Mouse (Mus musculus) thymus, postnatal 0 days (tissue): Measurements from ENCODE around the gene Ate1. TPM values are rescaled to one million over a fixed set of nuclear protein-coding genes. Genes with fewer than 3 reads are reported as not detected.
"Not testable (repeated sequence)": the region's sequence is repeated elsewhere in the genome, so short reads cannot be mapped to it uniquely, and the experiment has no call there.

Experiments
- DNase-seq: peaks from one replicate; pipeline ENCODE4 v3.0.0-alpha.2; 2015; ENCODE audit warnings: low spot score
- polyA plus RNA-seq: library from polyadenylated mRNA; unstranded; fragments of >200 nt; fragmentation: Nextera tagmentation; extraction: Ambion mirVana; gene quantifications from 2 replicates; pipeline ENCODE4 v1.2.1, GENCODE M21; 2015

Ate1 gene
- polyA plus RNA-seq, 1 experiment from 2014 or later: 67.0 TPM

- DNase-seq: no peak
Observed at GRCm38 (mm10) chr7:130523451-130523850, 3.3 kb upstream of the Ate1 start.

- no peak for DNase-seq
Observed at GRCm38 (mm10) chr7:130520812-130521422, 748 bp upstream of the Ate1 start.

- peak; percentile 96 for DNase-seq
Observed at GRCm38 (mm10) chr7:130519096-130520048, 797 bp downstream of the Ate1 start.

GRCm38 (mm10) chr7:130518213-130519095, 1.7 kb downstream of the Ate1 start:
- no peak for DNase-seq

GRCm38 (mm10) chr7:130510243-130510642, 9.9 kb downstream of the Ate1 start:
- no peak for DNase-seq

GRCm38 (mm10) chr7:130503006-130503405, 17.2 kb downstream of the Ate1 start:
- DNase-seq: no peak

GRCm38 (mm10) chr7:130501499-130501898, 18.7 kb downstream of the Ate1 start:
- no peak for DNase-seq

- DNase-seq: no peak
Observed at GRCm38 (mm10) chr7:130493346-130493745, 26.8 kb downstream of the Ate1 start.

GRCm38 (mm10) chr7:130492026-130492425, 28.1 kb downstream of the Ate1 start:
- DNase-seq: no peak

GRCm38 (mm10) chr7:130479003-130479402, 41.2 kb downstream of the Ate1 start:
- DNase-seq: not testable (repeated sequence)

- DNase-seq: peak; percentile 32
Observed at GRCm38 (mm10) chr7:130475970-130476369, 44.2 kb downstream of the Ate1 start.

GRCm38 (mm10) chr7:130473881-130474280, 46.3 kb downstream of the Ate1 start:
- DNase-seq: no peak

GRCm38 (mm10) chr7:130472683-130473082, 47.5 kb downstream of the Ate1 start:
- DNase-seq: no peak

- no peak for DNase-seq
Observed at GRCm38 (mm10) chr7:130471045-130471444, 49.1 kb downstream of the Ate1 start.

- DNase-seq: no peak
Observed at GRCm38 (mm10) chr7:130455587-130456246, 64.5 kb downstream of the Ate1 start.

- DNase-seq: no peak
Observed at GRCm38 (mm10) chr7:130454226-130454625, 65.9 kb downstream of the Ate1 start.

- no peak for DNase-seq
Observed at GRCm38 (mm10) chr7:130435776-130436175, 84.4 kb downstream of the Ate1 start.

GRCm38 (mm10) chr7:130432141-130432540, 88.0 kb downstream of the Ate1 start:
- DNase-seq: no peak

- DNase-seq: no peak
Observed at GRCm38 (mm10) chr7:130426586-130426985, 93.6 kb downstream of the Ate1 start.

GRCm38 (mm10) chr7:130425991-130426390, 94.2 kb downstream of the Ate1 start:
- DNase-seq: no peak

GRCm38 (mm10) chr7:130419961-130420360, 100.2 kb downstream of the Ate1 start:
- DNase-seq: no peak
